Mouse (Mus musculus) hindbrain, embryonic 13.5 days (tissue): Measurements from ENCODE around the gene 2900026A02Rik. TPM values are rescaled to one million over a fixed set of nuclear protein-coding genes. Genes with fewer than 3 reads are reported as not detected.

Experiments
- ATAC-seq: fragments of 200-750 bp; cut with Nextera tagmentation; 2 replicates; pipeline ENCODE4 v1.8.0; 2017; ENCODE audit warnings: moderate TSS enrichment; ENCODE audit not compliant: low FRiP score
- H3K27ac ChIP-seq: fragments of 300-500 bp; sonication (generic); 2 replicates; pipeline ENCODE4 v1.5.1; 2015; ENCODE audit warnings: inconsistent platforms, mild to moderate bottlenecking, moderate library complexity
- H3K27me3 ChIP-seq: fragments of 300-500 bp; sonication (generic); 2 replicates; pipeline ENCODE4 v1.6.1; 2015; ENCODE audit warnings: mild to moderate bottlenecking, inconsistent platforms
- H3K36me3 ChIP-seq: fragments of 300-500 bp; sonication (generic); 2 replicates; pipeline ENCODE4 v1.6.1; 2015; ENCODE audit warnings: mild to moderate bottlenecking, inconsistent platforms
- H3K4me1 ChIP-seq: fragments of 300-500 bp; sonication (generic); replicated peaks from 2 replicates; pipeline ENCODE4 v1.6.1; 2015; ENCODE audit warnings: inconsistent platforms
- H3K4me2 ChIP-seq: fragments of 300-500 bp; sonication (generic); 2 replicates; pipeline ENCODE4 v1.6.1; 2015; ENCODE audit warnings: inconsistent platforms, mild to moderate bottlenecking, moderate library complexity
- H3K4me3 ChIP-seq: fragments of 300-500 bp; sonication (generic); 2 replicates; pipeline ENCODE4 v1.5.1; 2015; ENCODE audit warnings: mild to moderate bottlenecking, inconsistent platforms
- H3K9ac ChIP-seq: fragments of 300-500 bp; sonication (generic); 2 replicates; pipeline ENCODE4 v1.6.1; 2015; ENCODE audit warnings: mild to moderate bottlenecking, inconsistent platforms
- H3K9me3 ChIP-seq: fragments of 300-500 bp; sonication (generic); 2 replicates; pipeline ENCODE4 v1.6.1; 2016; ENCODE audit warnings: inconsistent platforms
- WGBS: fragments of 180-500 bp; shearing (Covaris S2); methylation state at CpG from one replicate; pipeline ENCODE4 v1.1.7; 2015; 5-methylcytosine and 5-hydroxymethylcytosine counted together
- polyA plus RNA-seq: library from polyadenylated mRNA; unstranded; fragments of >200 nt; fragmentation: Nextera tagmentation; extraction: Ambion mirVana; gene quantifications from 2 replicates; pipeline ENCODE4 v1.2.1, GENCODE M21; 2015

2900026A02Rik gene
- polyA plus RNA-seq, 1 experiment from 2014 or later: 2.7 TPM

GRCm38 (mm10) chr5:113079783-113080182 is 141.3 kb downstream of the 2900026A02Rik start:
- Histone ChIP-seq H3K4me3 (no peak overlapping the region), H3K9ac (no peak overlapping the region), H3K4me2 (peak overlapping the region; percentile 19; the same call in 1 of the 2 replicates), H3K4me1 (peaks cover 4% of the 10 kb centered on the region), H3K27ac (no peak overlapping the region), H3K36me3 (no peaks in the 10 kb centered on the region), H3K27me3 (0 out of 2 replicates have a peak, but pooled peaks cover 3% of the 10 kb centered on the region), H3K9me3 (no peaks in the 10 kb centered on the region)
- no peak for ATAC-seq
- 22% methylated on average over 21 of the region's 21 CpGs for WGBS

GRCm38 (mm10) chr5:113078686-113079085 is 142.3 kb downstream of the 2900026A02Rik start:
- 68% methylated on average over 5 of the region's 5 CpGs for whole genome bisulfite sequencing
- Histone ChIP-seq H3K4me1 (peaks cover 4% of the 10 kb centered on the region), H3K9me3 (no peaks in the 10 kb centered on the region)

GRCm38 (mm10) chr5:113070017-113070416 is 151.0 kb downstream of the 2900026A02Rik start, which contains the start of gene Crybb2:
Gene Crybb2 (minus strand): TSS chr5:113070117.
- no peak within 1 kb of the TSS for H3K9ac ChIP-seq
- no peaks in the 10 kb centered on the region for H3K9me3 ChIP-seq
- no peak within 1 kb of the TSS for H3K27ac ChIP-seq
- H3K4me1 ChIP-seq: no peaks in the 10 kb centered on the region
- no peak within 1 kb of the TSS for H3K4me3 ChIP-seq
- H3K36me3 ChIP-seq: no peaks in the 10 kb centered on the region
- 0 out of 2 replicates have a peak, but pooled peaks cover 6% of the 10 kb centered on the region for H3K27me3 ChIP-seq
- ATAC-seq: no peak
- H3K4me2 ChIP-seq: no peak within 1 kb of the TSS

More at GRCm38 (mm10) chr5:113078686-113079085, 142.3 kb downstream of the 2900026A02Rik start:
- ATAC-seq: no peak
- Histone ChIP-seq H3K9ac (no peak overlapping the region), H3K4me2 (no peak overlapping the region), H3K36me3 (no peaks in the 10 kb centered on the region), H3K4me3 (no peak overlapping the region), H3K27ac (no peak overlapping the region), H3K27me3 (0 out of 2 replicates have a peak, but pooled peaks cover 3% of the 10 kb centered on the region)

GRCm38 (mm10) chr5:113054308-113054707 is 166.7 kb downstream of the 2900026A02Rik start:
- no peak overlapping the region for H3K4me3 ChIP-seq
- H3K27me3 ChIP-seq: peaks cover 19% of the 10 kb centered on the region
- H3K9me3 ChIP-seq: no peaks in the 10 kb centered on the region
- no peak overlapping the region for H3K9ac ChIP-seq
- no peak overlapping the region for H3K4me2 ChIP-seq
- WGBS: 5% methylated on average over 16 of the region's 16 CpGs
- H3K27ac ChIP-seq: no peak overlapping the region
- peak; percentile 49; the same call in 1 of the 2 replicates for ATAC-seq
- H3K4me1 ChIP-seq: peaks cover 10% of the 10 kb centered on the region; the same call in 1 of the 2 replicates
- no peaks in the 10 kb centered on the region for H3K36me3 ChIP-seq

- 69% methylated on average over 7 of the region's 7 CpGs for WGBS
- Histone ChIP-seq H3K27ac (peak overlapping the region; percentile 24; the same call in 1 of the 2 replicates), H3K36me3 (no peaks in the 10 kb centered on the region), H3K4me3 (no peak overlapping the region), H3K9me3 (no peaks in the 10 kb centered on the region), H3K4me2 (no peak overlapping the region), H3K27me3 (peaks cover 16% of the 10 kb centered on the region), H3K9ac (no peak overlapping the region), H3K4me1 (peaks cover 10% of the 10 kb centered on the region; the same call in 1 of the 2 replicates)
- ATAC-seq: no peak
Measured at GRCm38 (mm10) chr5:113050581-113051185, 170.4 kb downstream of the 2900026A02Rik start.

DNA sequence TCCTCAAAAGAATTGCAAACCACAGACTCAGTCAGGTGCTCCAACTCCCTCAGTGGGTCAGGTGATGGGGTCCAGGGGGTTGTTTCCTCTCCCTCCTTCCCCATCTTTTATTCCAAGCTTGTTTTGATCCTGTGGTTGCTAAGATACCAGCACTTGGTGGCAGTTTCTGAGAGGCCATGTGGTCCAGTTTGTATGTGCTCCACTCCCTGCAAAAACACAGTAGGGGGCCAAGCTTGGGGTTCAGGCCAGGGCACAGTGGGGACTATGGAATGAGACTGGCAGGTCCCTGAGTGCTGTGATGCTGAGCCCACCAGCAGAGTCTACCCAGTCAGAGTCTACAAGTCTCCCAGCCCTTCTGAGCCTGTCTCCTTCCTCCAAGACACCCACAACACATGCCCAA is 171.2 kb downstream of the 2900026A02Rik start:
- Histone ChIP-seq H3K4me1 (peaks cover 16% of the 10 kb centered on the region), H3K9ac (no peak overlapping the region), H3K27me3 (peaks cover 10% of the 10 kb centered on the region), H3K36me3 (no peaks in the 10 kb centered on the region), H3K4me2 (no peak overlapping the region), H3K27ac (no peak overlapping the region), H3K4me3 (no peak overlapping the region), H3K9me3 (no peaks in the 10 kb centered on the region)
- no peak for ATAC-seq

DNA sequence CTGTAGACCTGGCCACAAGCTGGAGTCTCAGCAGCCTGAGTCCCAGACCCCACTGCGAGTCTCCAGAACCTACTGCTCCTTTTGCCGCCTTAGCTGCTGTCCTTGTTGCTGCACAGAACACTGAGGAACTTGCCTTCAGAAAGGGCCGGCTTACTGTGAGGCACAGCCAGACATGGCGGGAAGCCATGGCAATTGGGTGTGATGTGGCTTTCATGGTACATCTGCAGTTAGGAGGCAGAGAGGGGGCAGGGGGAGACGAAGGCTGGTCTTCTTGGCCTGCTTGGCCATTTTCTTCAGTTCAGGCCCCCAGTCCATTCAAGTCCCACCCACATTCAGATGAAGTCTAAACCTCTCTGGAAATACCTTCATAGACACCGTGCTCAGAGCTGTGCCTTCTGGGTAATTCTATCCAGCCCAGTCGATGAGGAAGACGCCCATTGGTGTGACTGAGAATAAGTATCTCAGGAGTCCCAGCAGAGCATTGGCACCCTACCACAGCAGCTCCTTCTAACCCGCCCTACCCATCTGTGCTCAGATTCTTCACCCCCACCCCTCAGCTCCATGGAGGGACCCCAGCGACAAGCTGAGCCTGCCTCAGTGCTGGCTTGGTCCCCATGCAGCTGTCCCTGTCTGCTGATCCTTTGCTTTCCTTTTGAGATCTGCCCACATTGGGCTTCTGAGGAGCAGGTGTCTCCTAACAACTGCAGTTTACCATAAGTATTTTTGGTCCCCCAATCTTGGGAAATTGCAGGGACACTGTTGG is 175.3 kb downstream of the 2900026A02Rik start:
- ATAC-seq: no peak
- 85% methylated on average over 10 of the region's 10 CpGs for WGBS
- Histone ChIP-seq H3K9ac (no peak overlapping the region), H3K4me3 (no peak overlapping the region), H3K4me2 (no peak overlapping the region), H3K36me3 (no peaks in the 10 kb centered on the region), H3K27me3 (no peaks in the 10 kb centered on the region), H3K9me3 (no peaks in the 10 kb centered on the region), H3K4me1 (peaks cover 36% of the 10 kb centered on the region), H3K27ac (no peak overlapping the region)

GRCm38 (mm10) chr5:113043531-113043930 is 177.5 kb downstream of the 2900026A02Rik start:
- H3K4me3 ChIP-seq: no peak overlapping the region
- H3K9me3 ChIP-seq: no peaks in the 10 kb centered on the region
- WGBS: 75% methylated on average over 8 of the region's 8 CpGs
- H3K27me3 ChIP-seq: no peaks in the 10 kb centered on the region
- H3K27ac ChIP-seq: 0 out of 2 replicates have a peak overlapping the region, but pooled peaks have one; percentile 44
- H3K4me1 ChIP-seq: peaks cover 28% of the 10 kb centered on the region
- no peaks in the 10 kb centered on the region for H3K36me3 ChIP-seq
- H3K4me2 ChIP-seq: no peak overlapping the region
- ATAC-seq: no peak
- H3K9ac ChIP-seq: no peak overlapping the region

DNA sequence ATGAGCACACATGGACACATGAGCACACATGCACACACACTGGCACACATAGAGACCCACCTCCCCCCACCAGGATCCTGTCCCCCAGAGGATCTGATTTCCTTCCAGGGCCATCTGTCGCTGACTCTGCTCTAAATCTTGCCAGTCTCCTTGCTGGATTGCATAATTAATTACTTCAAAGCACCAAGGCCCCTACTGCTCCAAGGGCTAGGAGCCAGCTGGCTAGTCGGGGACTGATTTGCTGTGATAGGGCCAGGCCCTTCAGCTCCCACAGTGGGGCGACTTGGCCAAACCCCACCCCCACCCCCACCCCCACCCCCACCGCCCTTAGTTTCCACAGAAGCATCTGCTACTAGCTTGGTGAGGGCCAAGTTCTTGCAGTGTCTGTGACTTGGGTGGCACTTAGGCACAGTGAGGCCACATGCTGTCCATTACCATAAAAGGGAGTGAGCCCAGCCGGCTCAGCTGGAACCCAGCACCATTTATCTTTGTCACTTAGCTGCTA is 179.4 kb downstream of the 2900026A02Rik start:
- Histone ChIP-seq H3K27ac (peak overlapping the region; percentile 80), H3K9ac (no peak overlapping the region), H3K27me3 (no peaks in the 10 kb centered on the region), H3K4me1 (peaks cover 28% of the 10 kb centered on the region), H3K36me3 (no peaks in the 10 kb centered on the region), H3K9me3 (no peaks in the 10 kb centered on the region), H3K4me2 (no peak overlapping the region), H3K4me3 (no peak overlapping the region)
- ATAC-seq: peak; percentile 94
- 1% methylated on average over 5 of the region's 5 CpGs for WGBS

DNA sequence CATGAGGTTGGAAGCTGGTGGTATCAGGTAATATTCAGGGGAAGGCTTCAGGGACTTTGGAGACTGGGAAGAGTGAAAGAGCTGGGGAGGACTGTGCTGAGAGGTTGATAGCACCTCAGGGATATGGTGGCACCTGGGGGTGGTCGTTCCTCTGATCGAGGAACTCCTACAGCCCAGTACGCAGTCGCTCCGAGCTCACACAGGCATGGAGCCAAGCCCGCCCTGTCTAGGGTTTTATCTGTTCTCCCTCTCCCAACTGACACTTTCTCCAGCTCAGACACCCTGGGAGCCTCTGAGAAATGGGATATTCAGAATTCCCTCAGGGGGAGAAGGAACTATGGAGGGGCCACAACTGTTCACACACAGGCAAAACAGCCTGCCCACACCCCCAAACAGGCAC is 180.3 kb downstream of the 2900026A02Rik start:
- WGBS: 64% methylated on average over 6 of the region's 6 CpGs
- Histone ChIP-seq H3K27me3 (no peaks in the 10 kb centered on the region), H3K36me3 (no peaks in the 10 kb centered on the region), H3K9me3 (no peaks in the 10 kb centered on the region), H3K4me3 (no peak overlapping the region), H3K4me2 (no peak overlapping the region), H3K9ac (no peak overlapping the region), H3K27ac (peak overlapping the region; percentile 80), H3K4me1 (peaks cover 31% of the 10 kb centered on the region)
- ATAC-seq: no peak

DNA sequence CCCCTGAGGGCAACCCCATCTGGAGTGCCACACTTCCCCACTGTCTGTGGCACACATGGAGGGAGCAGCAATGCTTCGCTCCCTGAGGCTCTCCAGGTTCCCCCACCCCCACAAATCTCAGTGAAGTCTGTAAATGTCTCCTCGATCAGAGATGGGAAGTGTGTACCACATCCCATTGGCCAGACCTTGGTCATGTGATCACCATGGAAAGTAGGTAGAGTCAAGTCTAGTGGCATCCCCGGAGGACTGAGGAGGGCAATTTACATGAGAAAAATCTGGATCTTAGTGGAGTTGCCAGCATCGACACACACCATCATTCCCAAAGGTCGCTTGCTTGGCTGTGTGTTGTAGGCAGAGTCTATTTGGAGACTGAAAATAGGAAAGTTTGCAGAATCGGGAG is 182.4 kb downstream of the 2900026A02Rik start:
- 74% methylated on average over 6 of the region's 6 CpGs for WGBS

More for the DNA sequence above, 182.4 kb downstream of the 2900026A02Rik start:
- Histone ChIP-seq H3K4me2 (no peak overlapping the region), H3K9me3 (no peaks in the 10 kb centered on the region), H3K27ac (no peak overlapping the region), H3K4me1 (peaks cover 41% of the 10 kb centered on the region), H3K9ac (no peak overlapping the region), H3K27me3 (no peaks in the 10 kb centered on the region), H3K4me3 (no peak overlapping the region), H3K36me3 (no peaks in the 10 kb centered on the region)
- ATAC-seq: no peak
